Mouse (Mus musculus) ovary, adult 18-20 months (tissue): ENCODE results near the gene Ankrd23.
"Not testable (repeated sequence)": the region's sequence is repeated elsewhere in the genome, so short reads cannot be mapped to it uniquely, and the experiment has no call there.

Experiments used
- DNase-seq: peaks from one replicate; pipeline ENCODE4 v3.0.0; 2022; ENCODE audit warnings: low spot score, mixed read lengths

Ankrd23 gene

DNA sequence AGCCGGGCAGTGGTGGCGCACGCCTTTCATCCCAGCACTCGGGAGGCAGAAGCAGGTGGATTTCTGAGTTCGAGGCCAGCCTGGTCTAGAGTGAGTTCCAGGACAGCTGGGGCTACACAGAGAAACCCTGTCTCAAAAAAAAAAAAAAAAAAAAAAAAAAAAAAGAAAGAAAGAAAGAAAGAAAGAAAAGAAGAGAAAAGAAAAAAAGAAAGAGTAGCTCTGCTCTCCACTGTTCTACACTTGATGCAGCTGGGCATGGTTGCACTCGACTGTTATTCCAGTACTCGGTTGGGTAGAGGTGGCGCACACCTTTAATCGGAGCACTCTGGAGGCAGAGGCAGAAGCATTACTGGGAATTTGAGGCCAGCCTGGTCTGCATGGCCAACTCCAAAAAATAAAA is at the start of gene Ankrd23:
TSS of gene Ankrd23 (minus strand) at position 101 of the 400 bp plus-strand sequence.
- not testable (repeated sequence) for DNase-seq

DNA sequence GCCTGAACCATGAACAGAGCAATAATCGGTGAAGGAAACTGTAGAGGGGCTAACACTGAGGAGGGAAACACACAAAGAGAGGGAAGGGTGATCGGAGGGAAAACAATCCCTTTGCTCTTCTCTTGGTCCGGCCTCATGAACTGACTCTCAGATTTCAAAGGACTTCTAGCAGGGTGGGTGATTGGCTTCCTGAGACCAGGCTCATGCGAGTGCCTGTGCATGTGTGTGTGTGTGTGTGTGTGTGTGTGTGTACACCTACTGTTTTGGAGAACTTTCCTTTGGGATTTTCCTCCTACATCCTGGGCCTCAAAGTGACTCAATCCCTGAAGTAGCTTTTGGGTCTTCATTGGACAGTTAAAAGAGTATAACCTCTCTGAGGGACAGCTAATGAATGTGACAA is 49.6 kb upstream of the Ankrd23 start:
- no peak for DNase-seq

DNA sequence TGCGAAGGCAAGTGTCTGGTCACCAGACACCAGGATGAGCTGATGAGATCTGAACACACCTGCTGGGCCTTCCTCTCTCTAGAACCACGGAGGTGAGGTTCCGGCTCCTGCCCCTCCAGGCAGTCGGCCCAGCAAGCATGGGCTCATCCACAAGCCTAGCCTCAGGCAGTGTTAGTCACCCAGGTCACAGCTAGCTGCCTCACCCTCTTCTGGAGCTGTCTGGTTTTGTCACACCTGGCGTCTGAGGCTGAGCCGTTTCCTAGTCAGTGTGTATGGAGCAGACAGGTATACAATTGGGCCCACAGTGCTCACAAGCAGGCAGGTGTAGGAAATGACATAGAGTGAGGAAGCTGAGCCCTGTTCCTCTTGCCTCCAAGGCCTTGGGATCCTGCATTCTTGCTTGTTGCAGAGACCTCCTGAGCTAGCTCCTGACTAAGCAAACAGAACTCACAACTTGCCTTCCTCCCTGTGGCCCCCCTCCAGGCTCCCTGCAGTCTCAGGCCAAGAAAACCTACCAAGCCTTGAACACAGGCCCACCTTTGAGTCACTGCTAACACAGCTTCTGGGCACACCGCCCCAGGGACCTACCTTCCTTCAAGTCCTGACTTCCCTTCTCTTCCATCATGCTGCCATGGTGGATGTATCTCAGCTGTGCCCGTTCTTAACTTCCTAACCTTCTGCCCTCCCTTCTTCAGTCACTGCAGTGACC is 46.9 kb upstream of the Ankrd23 start:
- DNase-seq, result no peak

DNA sequence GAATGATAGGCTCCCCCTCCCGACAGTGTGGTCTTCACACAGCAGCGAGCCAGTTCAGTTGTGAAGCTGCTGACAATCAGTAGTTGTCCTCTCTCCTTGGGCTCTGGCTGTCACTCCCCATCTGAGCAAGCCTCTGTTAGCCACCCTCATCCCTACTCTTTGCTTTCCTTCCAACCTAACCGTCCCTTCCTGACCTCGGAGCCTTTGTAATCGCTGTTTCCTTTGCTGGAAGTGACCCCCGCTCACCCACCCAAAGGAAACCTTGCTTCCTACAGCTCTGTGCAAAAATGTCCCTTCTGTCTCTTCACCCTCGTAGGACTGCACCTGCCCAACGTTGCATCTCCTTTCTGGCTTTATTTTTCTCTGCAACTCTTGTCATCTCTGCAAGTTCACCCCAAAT is 45.5 kb upstream of the Ankrd23 start:
- no peak for DNase-seq

DNA sequence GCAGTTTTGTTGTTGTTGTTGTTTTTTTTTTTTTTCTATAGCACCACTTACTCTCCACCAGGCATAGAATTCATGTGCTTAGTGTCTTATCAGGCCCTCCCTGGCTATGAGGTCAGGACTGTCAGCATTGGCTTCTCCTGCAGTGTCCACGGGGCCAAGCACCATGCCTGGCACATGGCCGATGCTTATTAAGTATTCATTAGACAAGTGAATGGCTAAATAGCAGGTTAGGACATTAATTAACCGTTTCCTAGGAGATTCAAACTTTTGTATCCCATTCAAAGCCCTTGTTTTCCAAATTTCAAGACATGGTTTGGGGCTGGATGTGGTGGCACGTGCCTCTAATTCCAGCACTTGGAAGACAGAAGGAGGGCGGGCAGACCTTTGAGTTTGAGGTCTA is 44.6 kb upstream of the Ankrd23 start:
- no peak for DNase-seq

DNA sequence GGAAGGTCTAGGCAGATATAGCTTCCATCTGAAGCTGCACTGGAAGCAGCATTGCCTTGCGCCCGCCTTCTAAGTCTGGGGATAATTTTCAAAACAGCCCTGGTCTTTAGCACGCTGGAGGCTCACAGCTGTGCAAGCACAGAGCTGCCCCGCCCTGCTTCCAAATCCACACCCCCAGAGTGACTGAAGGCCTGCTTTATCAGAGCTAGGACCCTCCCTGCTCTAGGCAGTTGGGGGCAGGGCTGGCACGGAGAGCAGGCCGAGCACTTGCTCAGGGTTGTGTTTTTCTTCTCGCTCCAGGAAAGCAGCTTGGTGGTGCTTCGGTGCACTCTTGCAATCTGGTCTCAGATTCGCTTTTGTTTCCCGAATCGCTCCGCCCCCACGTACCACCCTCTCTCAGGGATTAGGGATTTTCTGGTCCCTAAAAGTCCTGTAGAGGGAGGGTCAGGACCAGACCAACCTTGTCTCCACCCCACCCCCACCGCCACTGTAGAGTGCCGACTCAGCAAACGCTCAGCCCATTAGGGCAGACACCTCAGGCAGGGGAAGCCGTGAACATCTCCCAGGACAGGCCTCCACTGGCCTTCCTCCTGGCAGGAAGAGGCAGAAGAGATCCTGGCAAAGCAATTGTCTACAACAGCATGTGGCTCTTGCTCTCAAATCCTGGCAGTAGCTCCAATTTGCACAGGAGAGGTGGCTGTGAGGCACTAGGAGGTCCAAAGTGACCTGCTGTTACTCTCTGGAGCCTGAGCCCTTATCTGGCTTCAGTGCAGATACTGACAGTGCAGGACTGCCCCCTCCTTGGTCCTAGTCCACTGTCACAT is 43.9 kb upstream of the Ankrd23 start:
- DNase-seq, result peak; percentile 83

DNA sequence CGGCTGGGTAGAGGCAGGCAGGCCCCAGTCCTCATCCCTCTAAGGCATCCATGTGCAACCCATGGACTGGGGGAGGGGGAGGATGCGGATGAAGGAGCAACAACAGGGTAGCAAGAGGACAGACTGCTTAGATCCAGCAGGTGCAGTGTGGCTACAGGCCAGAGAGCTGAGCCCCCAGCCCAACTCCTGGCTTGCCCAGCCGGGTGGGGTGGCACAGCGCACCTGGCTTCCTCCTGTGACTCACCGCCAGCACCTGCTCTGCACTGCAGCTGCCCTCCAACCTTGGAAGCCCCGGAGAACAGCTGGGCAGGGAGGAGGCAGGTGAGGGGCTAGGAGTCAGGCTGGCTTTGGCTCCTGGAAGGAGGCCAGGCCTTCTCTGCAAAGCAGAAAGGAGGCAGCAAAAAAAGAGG is 43.3 kb upstream of the Ankrd23 start:
- DNase-seq, result no peak

DNA sequence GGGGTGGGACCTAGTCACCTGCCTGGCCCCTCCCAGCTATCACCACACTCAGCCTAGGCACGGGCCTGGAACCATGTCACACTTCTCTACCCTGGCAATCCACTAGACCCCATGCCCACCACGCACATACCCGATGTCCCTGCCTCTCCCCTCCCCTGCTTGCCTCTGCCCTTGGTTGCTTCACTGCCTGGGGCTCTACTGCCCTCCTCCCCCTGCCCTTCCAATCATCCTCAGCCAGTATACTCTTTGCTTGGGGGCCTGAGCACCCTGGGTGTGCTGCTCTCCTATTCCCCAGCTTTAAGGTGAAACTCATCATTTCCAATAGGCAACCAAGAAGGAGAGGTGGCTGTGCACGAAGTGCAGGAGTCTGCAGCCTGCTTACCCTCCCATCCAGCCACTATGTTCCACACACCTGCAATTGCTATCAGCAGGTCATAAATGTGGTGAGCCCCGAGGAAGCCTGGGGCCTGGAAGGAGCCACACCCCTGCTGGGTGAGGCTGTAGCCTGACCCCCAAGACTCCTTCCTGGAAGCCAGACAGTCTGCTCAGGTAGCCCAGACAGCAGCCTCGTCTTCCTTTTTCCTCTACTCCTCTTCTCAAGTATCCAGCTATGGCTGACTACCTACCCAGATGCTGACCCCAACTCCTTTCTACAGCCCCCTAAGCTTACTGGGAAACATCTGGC is 40.5 kb upstream of the Ankrd23 start:
- no peak for DNase-seq

DNA sequence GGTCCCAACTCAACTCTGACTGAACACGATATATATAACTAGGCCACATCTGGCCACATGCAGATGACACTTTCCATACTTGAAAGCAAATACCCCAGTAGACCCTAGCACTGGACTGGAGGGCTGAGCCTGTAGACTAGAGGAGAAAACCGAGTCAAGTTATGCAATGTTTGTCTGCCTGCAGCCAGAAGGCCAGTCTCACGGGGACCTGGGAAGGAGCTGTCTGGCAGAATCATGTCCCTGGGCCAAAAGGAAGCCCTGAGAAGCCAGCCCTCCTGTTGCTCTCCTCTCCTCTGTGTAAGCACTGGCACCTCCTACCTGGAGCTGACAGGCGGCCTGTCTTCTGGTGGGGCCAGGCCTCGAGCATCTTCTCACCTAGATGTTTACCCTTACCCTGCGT is 38.7 kb upstream of the Ankrd23 start:
- DNase-seq, result no peak

DNA sequence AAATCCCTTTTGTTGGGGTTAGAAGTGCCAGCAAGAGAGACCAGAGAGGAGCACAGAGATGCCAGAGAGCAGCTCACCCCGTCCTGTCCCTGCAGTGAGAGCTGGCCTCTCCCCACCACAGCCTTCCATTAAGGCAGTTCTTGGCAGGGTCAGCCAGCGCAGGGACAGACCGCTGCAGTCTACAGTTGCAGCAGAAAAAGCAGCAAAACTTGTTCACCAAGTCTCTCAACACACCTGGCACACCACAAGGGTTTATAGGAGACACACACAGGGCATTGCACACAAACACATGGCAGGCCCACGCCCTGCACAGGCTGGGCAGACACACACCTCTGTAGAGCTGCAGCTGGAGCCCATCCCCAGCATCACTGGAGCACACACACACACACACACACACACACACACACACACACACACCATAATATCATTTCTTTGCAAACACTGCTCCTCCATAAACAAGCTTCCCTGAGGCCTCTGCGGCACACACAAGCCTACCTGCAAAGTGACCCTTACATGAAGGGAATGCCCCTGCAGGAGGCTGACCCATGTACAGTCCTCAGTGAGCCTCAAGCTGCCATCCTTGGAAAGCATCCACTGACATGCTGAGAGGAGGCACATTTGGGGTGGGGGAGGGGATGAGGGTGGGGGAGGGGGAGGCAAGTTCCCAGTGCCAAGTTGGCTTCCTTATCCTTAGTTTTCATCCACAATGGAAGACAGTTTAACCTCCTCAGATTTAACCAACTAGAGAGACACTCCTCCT is 37.7 kb upstream of the Ankrd23 start:
- no peak for DNase-seq

DNA sequence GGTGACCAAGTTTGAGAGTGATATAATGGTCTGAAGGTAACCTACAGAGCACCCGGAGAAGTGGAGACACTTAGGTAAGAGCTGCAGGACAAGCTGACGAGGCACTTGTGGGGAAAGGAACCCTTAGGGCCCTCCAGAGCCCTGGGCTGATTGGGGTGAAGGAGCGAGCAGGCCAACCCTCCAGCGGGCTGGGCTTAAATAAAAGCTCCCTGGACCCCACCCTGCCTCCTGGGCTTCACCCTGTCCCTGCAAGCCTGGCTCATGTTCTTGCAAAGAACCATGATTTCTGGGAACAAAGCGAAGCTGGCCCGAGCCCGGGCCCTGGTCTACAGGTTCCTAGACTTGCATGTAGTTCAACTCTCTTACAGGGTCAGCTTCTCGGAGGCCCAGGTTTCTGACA is 36.8 kb upstream of the Ankrd23 start:
- no peak for DNase-seq

DNA sequence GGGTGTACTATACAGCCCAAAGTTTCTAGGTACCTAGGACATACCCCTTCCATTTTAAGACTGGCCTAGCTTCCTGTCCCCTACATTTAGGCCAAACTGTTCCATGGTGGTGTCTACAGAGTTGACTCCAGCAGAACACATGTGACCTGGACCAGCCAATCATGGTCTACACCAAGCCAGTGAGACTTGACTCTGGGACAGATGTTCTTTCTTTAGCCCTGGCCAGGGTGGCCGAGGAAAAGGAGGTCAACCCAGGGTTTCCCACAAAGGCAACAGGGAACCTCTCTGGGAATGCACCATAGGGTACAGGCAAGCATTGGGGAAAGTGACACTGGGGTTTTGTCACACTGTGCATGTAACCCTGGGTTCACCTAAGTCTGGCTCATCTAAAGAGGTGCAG is 36.0 kb upstream of the Ankrd23 start:
- DNase-seq, result no peak

DNA sequence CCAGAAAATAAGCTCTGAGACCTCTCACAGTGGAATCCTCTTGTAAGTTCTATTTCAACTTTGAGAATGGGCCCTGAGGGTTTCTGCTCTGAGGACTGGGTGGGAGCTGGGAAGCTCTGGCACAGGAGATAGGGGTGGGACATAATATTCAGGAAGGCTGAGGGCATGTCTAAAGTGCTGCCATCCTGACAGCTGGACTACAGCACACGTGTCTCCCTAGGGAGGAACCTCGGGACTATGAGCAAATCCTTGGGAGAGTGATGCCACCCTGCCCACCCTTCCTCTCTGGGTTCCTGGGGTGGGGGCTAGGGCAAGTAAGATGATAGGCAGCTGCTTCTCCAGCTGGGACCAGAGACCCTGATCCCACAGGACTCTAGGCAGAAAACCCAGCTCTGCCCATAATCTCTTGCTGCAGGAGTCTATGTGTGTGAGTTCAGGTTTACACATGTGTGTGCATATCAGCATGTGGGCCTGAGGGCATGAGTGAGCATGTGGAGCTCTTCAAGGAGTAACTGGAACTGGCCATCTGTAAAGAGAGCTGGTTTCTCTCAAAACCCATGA is 35.5 kb upstream of the Ankrd23 start:
- DNase-seq, result no peak

DNA sequence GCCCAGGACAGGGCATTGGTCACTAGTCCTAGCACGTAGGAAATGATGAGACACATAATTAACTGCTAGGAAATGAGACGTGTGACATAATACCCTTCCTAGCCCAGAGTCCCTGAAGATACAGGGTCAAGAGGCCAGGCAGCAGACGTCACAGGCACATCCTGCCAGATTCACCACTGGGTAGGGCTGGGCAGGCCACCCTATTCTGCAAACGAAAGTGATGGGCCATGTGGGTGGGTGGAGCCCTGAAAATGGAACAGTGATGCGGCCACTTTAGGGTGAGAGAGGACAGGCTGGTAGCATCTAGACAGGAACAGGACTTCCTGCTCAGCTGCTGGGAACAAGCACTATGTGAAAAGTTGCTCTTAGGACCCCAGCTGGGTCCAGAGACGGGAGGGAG is 34.9 kb upstream of the Ankrd23 start:
- DNase-seq, result no peak

DNA sequence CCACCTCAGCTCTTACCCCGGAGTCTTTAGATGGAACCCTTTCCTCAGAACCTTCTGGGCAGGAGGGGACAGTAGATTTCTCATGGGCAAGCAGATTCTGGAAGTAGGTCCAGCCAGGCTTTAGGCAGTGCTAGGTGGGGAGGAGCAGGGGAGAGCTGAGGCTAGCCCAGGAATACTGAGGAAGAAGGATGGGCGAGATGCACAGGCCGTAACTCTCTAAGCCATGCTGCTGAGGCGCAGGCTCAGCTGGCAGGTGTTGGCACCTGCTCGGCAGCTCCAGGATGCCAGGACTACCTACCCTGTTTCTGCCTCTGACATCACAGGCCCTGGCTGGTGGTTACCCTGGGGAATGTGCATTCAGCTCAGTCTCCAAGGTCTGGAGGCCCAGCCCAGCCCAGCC is 33.6 kb upstream of the Ankrd23 start:
- no peak for DNase-seq

DNA sequence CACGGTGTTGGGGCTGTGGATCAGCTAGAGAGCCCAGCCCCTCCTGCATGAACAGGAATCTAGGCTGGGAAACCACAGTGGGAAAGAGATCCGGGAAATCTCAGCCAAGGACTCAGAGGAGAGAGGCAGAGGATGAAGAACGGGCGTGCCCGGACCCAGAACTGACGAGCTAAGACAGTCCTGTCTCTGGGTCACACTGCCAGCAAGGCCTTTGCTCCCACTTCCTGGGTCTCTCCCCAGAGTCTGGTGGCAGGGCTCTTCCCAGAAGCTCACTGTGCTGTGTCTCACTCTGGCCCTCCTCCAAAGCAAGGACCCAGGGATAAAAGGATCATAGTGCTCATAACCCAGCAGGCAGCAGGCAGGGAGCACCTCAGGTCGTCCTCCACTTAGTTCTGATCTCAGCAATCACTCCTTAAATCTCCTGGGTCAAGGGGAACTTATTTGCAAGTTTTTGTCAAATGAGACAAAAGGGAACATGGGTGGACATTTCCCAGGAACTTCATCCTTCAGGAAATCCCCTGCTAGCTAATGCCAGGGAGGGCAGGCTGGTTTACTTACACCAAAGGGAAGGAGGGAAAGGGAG is 33.1 kb upstream of the Ankrd23 start:
- DNase-seq, result no peak

DNA sequence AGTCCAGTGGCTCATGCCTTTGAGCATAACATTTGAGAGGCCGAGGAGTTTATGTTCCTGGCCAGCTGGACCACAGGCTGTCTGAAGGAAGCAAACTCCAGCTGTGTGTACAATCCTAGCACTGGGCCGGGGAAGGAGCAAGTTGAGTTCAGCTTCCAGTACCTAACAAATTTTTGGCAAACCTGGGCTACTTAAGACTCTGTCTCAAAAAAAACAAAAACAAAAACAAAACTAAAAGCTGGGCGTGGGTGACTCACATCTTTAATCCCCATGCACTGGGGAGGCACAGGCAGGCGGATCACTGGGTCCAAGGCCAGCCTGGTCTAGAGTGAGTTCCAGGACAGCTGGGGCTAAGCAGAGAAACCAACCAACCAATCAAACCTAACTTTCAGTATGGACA is 32.1 kb upstream of the Ankrd23 start:
- no peak for DNase-seq

DNA sequence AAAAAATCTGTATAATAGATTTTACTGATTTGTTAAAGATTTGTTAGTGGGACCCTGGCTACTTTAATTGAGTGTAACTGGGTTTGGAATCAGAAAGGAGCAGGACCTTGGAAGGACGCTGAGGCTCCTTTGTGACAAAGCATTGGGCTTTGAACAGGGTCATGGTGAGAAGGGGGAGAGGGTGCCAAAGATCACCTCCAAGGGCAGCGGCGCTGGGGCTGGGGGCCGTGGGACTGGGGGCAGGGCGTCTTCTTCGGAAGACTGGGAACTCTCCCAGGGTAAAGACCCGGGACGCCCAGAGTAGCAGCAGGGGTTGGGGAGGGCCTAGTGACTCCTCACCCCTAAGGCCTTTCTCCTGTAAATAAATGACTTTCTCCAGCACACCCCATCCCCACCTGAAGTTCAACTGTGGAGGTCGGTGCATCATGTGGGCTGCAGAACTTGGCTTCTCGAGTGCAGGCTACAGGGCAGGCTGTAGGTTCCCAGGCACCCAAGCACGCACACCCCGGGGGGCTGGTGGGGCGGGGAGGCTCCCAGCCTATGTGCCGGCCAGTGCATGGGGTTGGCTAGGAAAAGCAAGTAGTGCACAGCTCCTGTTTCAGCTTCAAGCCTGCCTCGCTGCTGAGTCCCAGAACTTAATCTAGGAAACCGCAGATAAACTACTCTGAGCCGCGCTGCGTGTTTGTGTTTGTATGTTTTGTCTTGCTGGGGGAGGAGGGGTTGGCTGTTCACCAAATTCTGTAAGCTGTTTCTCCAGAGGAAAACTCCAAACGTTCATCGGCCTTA is 31.3 kb upstream of the Ankrd23 start:
- peak; percentile 45 for DNase-seq

DNA sequence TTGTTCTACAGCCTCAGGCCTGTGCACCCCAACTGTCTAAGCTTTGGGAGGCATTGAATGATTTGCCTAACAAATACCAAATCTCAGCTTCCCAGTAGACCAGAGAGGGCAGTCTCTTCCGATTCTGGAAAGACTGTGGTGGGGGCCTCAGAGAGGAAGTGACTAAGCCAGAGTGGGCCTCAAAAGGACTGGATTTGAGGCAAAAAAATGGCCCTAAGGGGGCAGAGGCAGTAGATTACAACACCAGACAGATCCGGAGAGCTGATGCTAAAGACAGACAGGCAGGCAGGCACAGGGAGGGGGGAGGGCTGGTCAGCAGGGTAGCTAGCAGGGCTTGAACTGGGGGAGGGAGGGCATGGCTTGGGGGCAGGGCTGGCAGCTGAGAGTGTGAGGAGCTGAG is 29.7 kb upstream of the Ankrd23 start:
- DNase-seq, result no peak

DNA sequence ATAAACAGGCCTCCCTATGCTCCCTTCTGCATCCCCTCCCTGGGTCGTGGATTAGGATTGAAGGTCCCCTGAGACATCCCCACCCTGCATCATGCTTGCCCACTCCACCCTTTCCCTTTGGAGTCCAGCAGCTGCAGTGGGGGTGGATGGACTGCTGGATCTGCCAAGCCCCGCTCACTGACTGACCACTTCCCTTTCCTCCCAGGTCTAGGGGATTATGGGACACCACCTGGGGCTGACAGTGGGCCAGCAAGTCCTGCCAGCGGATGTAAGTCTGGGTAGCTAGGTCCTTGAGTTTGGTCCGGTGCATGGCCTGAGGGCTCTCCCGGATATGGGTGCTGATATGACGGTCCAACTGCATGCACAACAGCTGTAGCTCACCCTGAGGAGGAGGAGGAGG is 27.4 kb upstream of the Ankrd23 start:
- no peak for DNase-seq

DNA sequence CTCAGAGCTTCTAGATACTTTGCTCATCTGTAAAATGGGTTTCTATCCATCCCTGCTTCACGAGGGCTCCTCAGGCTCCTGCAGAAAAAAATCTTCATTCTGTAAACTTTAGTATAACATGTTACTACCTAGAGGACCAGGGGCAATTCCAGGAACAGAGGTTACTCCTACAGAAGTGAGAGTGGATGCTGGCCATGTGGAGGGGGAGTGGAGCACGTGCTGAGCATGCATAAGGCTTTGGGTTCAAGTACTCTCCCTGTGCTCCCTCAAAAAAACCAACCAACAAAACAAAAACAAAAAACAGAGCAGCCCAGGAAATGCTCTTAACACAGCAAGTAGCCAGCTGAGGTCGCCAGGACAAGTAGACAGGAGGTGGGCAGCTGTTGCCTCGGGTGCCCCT is 26.9 kb upstream of the Ankrd23 start:
- no peak for DNase-seq
